Mouse (Mus musculus) brain, embryonic 14.5 days (tissue): ENCODE measurements at regions not wholly inside any gene's neighbourhood (a gene's known extent, or its start where the extent isn't known, plus 50 kb on each side); places are given as distances from the start of the nearest gene placed in this dataset.

Experiments used
- CTCF ChIP-seq: fragments of 200-500 bp; IDR thresholded peaks from 2 replicates; pipeline ENCODE4 v1.5.1; 2012; ENCODE audit warnings: inconsistent platforms, mild to moderate bottlenecking, moderate library complexity, borderline replicate concordance; ENCODE audit not compliant: insufficient read depth, insufficient read length; ENCODE audit errors: extremely low read depth
- POLR2A ChIP-seq: fragments of 200-500 bp; IDR thresholded peaks from 2 replicates; pipeline ENCODE4 v1.6.1; 2012; ENCODE audit warnings: mild to moderate bottlenecking, inconsistent platforms, borderline replicate concordance; ENCODE audit not compliant: poor library complexity, insufficient read depth, insufficient read length, severe bottlenecking; ENCODE audit errors: extremely low read depth

GRCm38 (mm10) chr2:74391064-74391463, 188.2 kb downstream of the Lnpk start:
- no peak for TF ChIP-seq CTCF
- TF ChIP-seq POLR2A, result no peak
